Mouse (Mus musculus) embryo, embryonic 9.5 days (tissue): ENCODE results near the gene Sugct.
A peak's percentile ranks its signal among the peaks of the same experiment; 100 is the strongest.

Experiments
- DNase-seq: peaks from one replicate; pipeline ENCODE4 v3.0.0-alpha.2; 2017; ENCODE audit errors: extremely low spot score

Sugct gene

GRCm38 (mm10) chr13:17694911-17695699, at the start of gene Sugct, which contains the start of gene Mplkip:
Sugct (minus strand) TSS chr13:17695553.
Mplkip (plus strand) TSS chr13:17695192.
- DNase-seq, result peak; percentile 100

GRCm38 (mm10) chr13:17728798-17729197, 33.4 kb upstream of the Sugct start:
- no peak for DNase-seq

GRCm38 (mm10) chr13:17727922-17728321, 32.6 kb upstream of the Sugct start:
- no peak for DNase-seq

GRCm38 (mm10) chr13:17717357-17717756, 22.0 kb upstream of the Sugct start:
- DNase-seq, result no peak

GRCm38 (mm10) chr13:17708784-17709311, 13.5 kb upstream of the Sugct start:
- no peak for DNase-seq

GRCm38 (mm10) chr13:17705188-17705826, 10.0 kb upstream of the Sugct start:
- no peak for DNase-seq

GRCm38 (mm10) chr13:17702311-17702710, 7.0 kb upstream of the Sugct start:
- DNase-seq, result no peak

- DNase-seq, result no peak
Measured at GRCm38 (mm10) chr13:17701322-17701721, 6.0 kb upstream of the Sugct start.

GRCm38 (mm10) chr13:17700090-17700715, 4.8 kb upstream of the Sugct start:
- no peak for DNase-seq

- DNase-seq, result peak; percentile 8
Measured at GRCm38 (mm10) chr13:17695898-17696580, 686 bp upstream of the Sugct start.

GRCm38 (mm10) chr13:17694414-17694813, 939 bp downstream of the Sugct start:
- DNase-seq, result no peak

GRCm38 (mm10) chr13:17693816-17694215, 1.5 kb downstream of the Sugct start:
- DNase-seq, result peak; percentile 2

GRCm38 (mm10) chr13:17691436-17691835, 3.9 kb downstream of the Sugct start:
- no peak for DNase-seq

- DNase-seq, result no peak
Measured at GRCm38 (mm10) chr13:17690686-17691085, 4.7 kb downstream of the Sugct start.

GRCm38 (mm10) chr13:17689461-17689860, 5.9 kb downstream of the Sugct start:
- no peak for DNase-seq

- DNase-seq, result no peak
Measured at GRCm38 (mm10) chr13:17671122-17671521, 24.2 kb downstream of the Sugct start.

GRCm38 (mm10) chr13:17667380-17667779, 28.0 kb downstream of the Sugct start:
- DNase-seq, result no peak

GRCm38 (mm10) chr13:17642294-17642693, 53.1 kb downstream of the Sugct start:
- DNase-seq, result peak; percentile 6

GRCm38 (mm10) chr13:17638008-17638407, 57.3 kb downstream of the Sugct start:
- no peak for DNase-seq

GRCm38 (mm10) chr13:17627108-17627507, 68.2 kb downstream of the Sugct start:
- DNase-seq, result no peak

- DNase-seq, result no peak
Measured at GRCm38 (mm10) chr13:17624976-17625375, 70.4 kb downstream of the Sugct start.

- no peak for DNase-seq
Measured at GRCm38 (mm10) chr13:17606217-17606616, 89.1 kb downstream of the Sugct start.
